Mouse (Mus musculus): ENCODE results near the gene Farsa. TPM values are rescaled to one million over a fixed set of nuclear protein-coding genes. Genes with fewer than 3 reads are reported as not detected.
"Not testable (repeated sequence)": the region's sequence is repeated elsewhere in the genome, so short reads cannot be mapped to it uniquely, and the experiment has no call there.

The Farsa gene
- total RNA-seq (2021), result 10 to 100 TPM; 22.8 to 25.2 TPM
- long read RNA-seq, experiment 1, transcript Farsa-201 (13 exons, 1,826 nt), result major isoform, 32 of 44 reads
- long read RNA-seq, experiment 1, partial matches to known transcripts, result 3 of 44 reads
- long read RNA-seq, experiment 1, other reads (novel, unspliced or antisense), result 5 of 44 reads
- long read RNA-seq, experiment 2, transcript Farsa-201 (13 exons, 1,826 nt), result major isoform, 29 of 40 reads
- long read RNA-seq, experiment 2, partial matches to known transcripts, result 5 of 40 reads
- long read RNA-seq, experiment 2, other reads (novel, unspliced or antisense), result 5 of 40 reads

- peak; percentile 95 for DNase-seq (ENCODE audit: low spot score)
Measured at GRCm38 (mm10) chr8:84856864-84857441, at the start of gene Farsa. Gene Farsa, plus strand, starts transcription at chr8:84856989.

GRCm38 (mm10) chr8:84809109-84809940 is 47.5 kb upstream of the Farsa start:
- DNase-seq (ENCODE audit: low spot score), result no peak

- DNase-seq (ENCODE audit: low spot score), result no peak
Measured at GRCm38 (mm10) chr8:84809941-84810280, 46.9 kb upstream of the Farsa start.

- DNase-seq (ENCODE audit: low spot score), result peak; percentile 92
Measured at GRCm38 (mm10) chr8:84810896-84811295, 45.9 kb upstream of the Farsa start.

- no peak for DNase-seq (ENCODE audit: low spot score)
Measured at GRCm38 (mm10) chr8:84811303-84811702, 45.5 kb upstream of the Farsa start.

- peak; percentile 91 for DNase-seq (ENCODE audit: low spot score)
Measured at GRCm38 (mm10) chr8:84813059-84813458, 43.7 kb upstream of the Farsa start.

- no peak for DNase-seq (ENCODE audit: low spot score)
Measured at GRCm38 (mm10) chr8:84813830-84814229, 43.0 kb upstream of the Farsa start.

- no peak for DNase-seq (ENCODE audit: low spot score)
Measured at GRCm38 (mm10) chr8:84814240-84814554, 42.6 kb upstream of the Farsa start.

GRCm38 (mm10) chr8:84814555-84815441 is 42.0 kb upstream of the Farsa start:
- DNase-seq (ENCODE audit: low spot score), result no peak

- peak; percentile 99 for DNase-seq (ENCODE audit: low spot score)
Measured at GRCm38 (mm10) chr8:84815547-84815946, 41.2 kb upstream of the Farsa start.

- DNase-seq (ENCODE audit: low spot score), result no peak
Measured at GRCm38 (mm10) chr8:84816117-84816516, 40.7 kb upstream of the Farsa start.

GRCm38 (mm10) chr8:84822723-84823122 is 34.1 kb upstream of the Farsa start, which contains the start of gene Dand5:
Gene Dand5, minus strand, starts transcription at chr8:84822823.
- DNase-seq (ENCODE audit: low spot score), result no peak

- no peak for DNase-seq (ENCODE audit: low spot score)
Measured at GRCm38 (mm10) chr8:84823653-84824052, 33.1 kb upstream of the Farsa start.

GRCm38 (mm10) chr8:84825636-84826035 is 31.2 kb upstream of the Farsa start:
- DNase-seq (ENCODE audit: low spot score), result no peak

- DNase-seq (ENCODE audit: low spot score), result not testable (repeated sequence)
Measured at GRCm38 (mm10) chr8:84826518-84826917, 30.3 kb upstream of the Farsa start.

- DNase-seq (ENCODE audit: low spot score), result peak; percentile 70
Measured at GRCm38 (mm10) chr8:84831490-84831889, 25.3 kb upstream of the Farsa start, which contains the start of gene Gadd45gip1. Gene Gadd45gip1, plus strand, starts transcription at chr8:84831522.

- DNase-seq (ENCODE audit: low spot score), result peak; percentile 75
Measured at GRCm38 (mm10) chr8:84832034-84832717, 24.6 kb upstream of the Farsa start.

- DNase-seq (ENCODE audit: low spot score), result no peak
Measured at GRCm38 (mm10) chr8:84832759-84833742, 23.7 kb upstream of the Farsa start.

Measured in gastrocnemius, adult 18-20 months (tissue).